Mouse (Mus musculus) erythroblast, embryonic 14.5 days (primary cell): ENCODE measurements at regions not wholly inside any gene's neighbourhood (a gene's known extent, or its start where the extent isn't known, plus 50 kb on each side); places are given as distances from the start of the nearest gene placed in this dataset.

Source experiments
- GATA1 ChIP-seq: IDR thresholded peaks from 2 replicates; pipeline ENCODE4 v1.6.1; 2012; ENCODE audit warnings: low read length, inconsistent platforms, mixed read lengths
- TAL1 ChIP-seq: IDR thresholded peaks from 3 replicates; pipeline ENCODE4 v1.6.1; 2012; ENCODE audit warnings: low read length, inconsistent platforms, mixed read lengths

GRCm38 (mm10) chr13:111876847-111877246 lies 68.1 kb upstream of the Map3k1 start:
- no peak for TF ChIP-seq GATA1
- TF ChIP-seq TAL1 = no peak
